Mouse (Mus musculus): ENCODE measurements around the gene Lrba.

GRCm38 (mm10) chr3:86784930-86785329, 560.5 kb downstream of the Lrba start:
- TF ChIP-seq CTCF (IDR thresholded peaks at IDR 0.05) (no peak), EP300 (IDR thresholded peaks at IDR 0.05) (no peak)
